Mouse (Mus musculus) C2C12 (cell line): Measurements from ENCODE around the gene Sh3kbp1. TPM values are rescaled to one million over a fixed set of nuclear protein-coding genes. Genes with fewer than 3 reads are reported as not detected.

Experiments
- H3K27me3 ChIP-seq: one replicate; pipeline ENCODE4 v1.6.1; 2011; ENCODE audit not compliant: control insufficient read depth, insufficient read depth, insufficient read length
- H3K36me3 ChIP-seq: one replicate; pipeline ENCODE4 v1.6.1; 2011; ENCODE audit not compliant: control insufficient read depth, insufficient read depth
- H3K4me3 ChIP-seq: one replicate; pipeline ENCODE4 v1.5.1; 2011; ENCODE audit warnings: mild to moderate bottlenecking, control low read depth; ENCODE audit not compliant: poor library complexity, insufficient read depth, severe bottlenecking
- H3K79me2 ChIP-seq: one replicate; pipeline ENCODE4 v1.6.1; 2011; ENCODE audit not compliant: control insufficient read depth, insufficient read depth
- H3K79me3 ChIP-seq: one replicate; pipeline ENCODE4 v1.6.1; 2011; ENCODE audit warnings: low read depth, control low read depth
- H3ac ChIP-seq: one replicate; pipeline ENCODE3; 2011; ENCODE audit warnings: low read depth; ENCODE audit not compliant: control insufficient read depth, insufficient read length
- CEBPB ChIP-seq: IDR thresholded peaks from one replicate; pipeline ENCODE4 v1.6.1; 2011; ENCODE audit warnings: low read depth, mild to moderate bottlenecking, control low read depth, moderate library complexity
- CTCF ChIP-seq: IDR thresholded peaks from one replicate; pipeline ENCODE4 v1.5.1; 2011; ENCODE audit not compliant: control insufficient read depth, insufficient read depth, insufficient read length
- FOSL1 ChIP-seq: IDR thresholded peaks from one replicate; pipeline ENCODE4 v1.8.0; 2011; ENCODE audit warnings: mild to moderate bottlenecking, low read length; ENCODE audit not compliant: poor library complexity, insufficient read depth, severe bottlenecking
- MAX ChIP-seq: IDR thresholded peaks from one replicate; pipeline ENCODE4 v1.6.1; 2011; ENCODE audit warnings: mild to moderate bottlenecking, control low read depth
- MYOD1 ChIP-seq: IDR thresholded peaks from one replicate; pipeline ENCODE4 v1.6.1; 2011; ENCODE audit warnings: low read depth; ENCODE audit not compliant: control insufficient read depth, insufficient read length
- MYOG ChIP-seq: IDR thresholded peaks from one replicate; pipeline ENCODE4 v1.6.1; 2011; ENCODE audit not compliant: control insufficient read depth, insufficient read length; ENCODE audit errors: extremely low read depth
- USF1 ChIP-seq: IDR thresholded peaks from one replicate; pipeline ENCODE4 v1.6.1; 2011; ENCODE audit warnings: low read depth, mild to moderate bottlenecking, control low read depth, moderate library complexity
- polyA plus RNA-seq: library from polyadenylated mRNA; unstranded; fragments of >200 nt; fragmentation: generic; extraction: Trizol; gene quantifications from one replicate; pipeline ENCODE4 v1.2.1, GENCODE M21; 2012; ENCODE audit warnings: missing spikeins

Gene Sh3kbp1
- polyA plus RNA-seq, 1 experiment: 46.2 TPM

DNA sequence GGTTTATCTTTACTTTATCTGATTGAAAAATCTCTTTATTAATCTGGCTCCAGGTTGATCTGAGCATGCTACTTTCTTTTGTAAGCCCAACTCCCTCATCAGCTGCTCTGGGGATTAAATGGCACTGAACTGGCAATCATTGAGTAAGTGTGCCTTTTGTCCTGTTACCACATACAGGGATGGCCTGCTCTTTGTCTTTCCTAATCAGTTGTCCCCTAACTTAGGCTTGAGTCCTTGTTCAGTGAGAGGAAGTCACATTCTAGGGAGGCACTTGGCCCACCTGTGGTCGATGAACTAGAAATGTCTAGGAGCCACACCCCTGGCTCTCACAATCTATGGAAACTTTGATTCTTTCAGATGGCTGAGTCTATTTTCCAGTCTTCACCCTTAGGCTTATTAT lies 58.4 kb downstream of the Sh3kbp1 start:
- H3ac ChIP-seq: no peak overlapping the region
- no peaks in the 10 kb centered on the region for H3K27me3 ChIP-seq
- peaks cover 3% of the 10 kb centered on the region for H3K79me2 ChIP-seq
- no peak overlapping the region for H3K4me3 ChIP-seq
- H3K36me3 ChIP-seq: no peaks in the 10 kb centered on the region
- TF ChIP-seq CEBPB (no peak), FOSL1 (no peak), MAX (no peak), CTCF (no peak), MYOG (no peak), MYOD1 (no peak), USF1 (no peak)
- peaks cover 2% of the 10 kb centered on the region for H3K79me3 ChIP-seq

- TF ChIP-seq MYOD1: no peak
- TF ChIP-seq USF1: no peak
- no peak for TF ChIP-seq CEBPB
- no peak for TF ChIP-seq MAX
- no peak for TF ChIP-seq FOSL1
- no peak for TF ChIP-seq CTCF
- TF ChIP-seq MYOG: no peak
- Histone ChIP-seq H3ac (no peak overlapping the region), H3K79me3 (no peaks in the 10 kb centered on the region), H3K79me2 (no peaks in the 10 kb centered on the region), H3K27me3 (no peaks in the 10 kb centered on the region), H3K4me3 (no peak overlapping the region), H3K36me3 (no peaks in the 10 kb centered on the region)
Observed at GRCm38 (mm10) chrX:159686850-159687249, 59.8 kb downstream of the Sh3kbp1 start.

DNA sequence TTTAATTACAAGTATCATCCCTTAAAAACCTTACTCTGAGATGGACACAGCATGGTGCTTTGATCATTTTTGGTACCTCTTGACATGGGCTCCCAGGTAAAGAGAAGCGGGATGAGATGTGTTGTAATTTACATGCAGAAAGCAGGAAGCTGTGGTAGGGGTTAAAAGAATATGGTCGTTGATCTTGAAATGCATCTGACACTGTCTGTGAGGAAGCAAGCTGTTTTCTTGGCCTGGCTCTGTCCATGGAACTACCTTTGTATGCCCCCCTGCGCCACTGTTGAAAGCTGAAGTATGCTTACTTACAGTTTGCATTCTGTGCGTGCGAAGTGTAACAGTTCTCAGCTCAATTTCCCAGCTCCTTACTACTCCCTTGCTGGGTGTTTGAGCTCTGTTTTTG lies 61.6 kb downstream of the Sh3kbp1 start:
- H3K79me2 ChIP-seq: no peaks in the 10 kb centered on the region
- no peak overlapping the region for H3ac ChIP-seq
- H3K36me3 ChIP-seq: no peaks in the 10 kb centered on the region
- no peak overlapping the region for H3K4me3 ChIP-seq
- H3K79me3 ChIP-seq: peaks cover 3% of the 10 kb centered on the region
- no peaks in the 10 kb centered on the region for H3K27me3 ChIP-seq
- TF ChIP-seq MYOD1: no peak
- TF ChIP-seq FOSL1: no peak
- no peak for TF ChIP-seq MYOG
- no peak for TF ChIP-seq USF1

DNA sequence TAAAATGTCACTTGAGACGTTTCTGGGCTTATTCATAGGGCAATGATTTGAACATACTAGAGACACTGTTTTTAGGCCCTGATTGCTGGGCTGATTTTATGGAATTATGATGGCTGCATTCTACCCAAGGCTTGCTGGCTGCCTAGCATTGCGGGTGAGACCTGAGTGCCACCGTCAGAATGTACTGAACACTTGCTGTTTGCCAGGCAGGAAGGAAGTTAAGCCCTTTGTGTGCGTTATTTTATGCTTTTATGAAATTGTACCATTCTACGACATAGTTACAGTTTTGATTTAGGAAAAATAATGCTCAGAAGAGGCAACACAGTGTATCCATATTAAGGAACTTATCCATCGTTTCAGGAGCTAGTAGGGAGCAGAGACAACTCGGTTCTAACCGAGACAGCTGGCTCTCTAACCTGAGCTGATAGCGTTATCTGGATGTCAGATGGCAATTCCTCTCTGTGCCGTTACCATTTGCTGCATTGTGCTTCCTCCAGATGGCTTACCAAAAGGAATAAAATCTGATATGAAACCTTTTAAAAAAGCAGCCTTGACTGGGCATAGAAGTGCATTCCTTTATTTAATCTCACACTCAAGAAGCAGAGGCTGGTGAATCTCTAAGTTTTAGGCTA lies 62.8 kb downstream of the Sh3kbp1 start:
- H3K4me3 ChIP-seq: no peak overlapping the region
- H3ac ChIP-seq: no peak overlapping the region
- H3K27me3 ChIP-seq: no peaks in the 10 kb centered on the region
- no peaks in the 10 kb centered on the region for H3K79me2 ChIP-seq
- peaks cover 3% of the 10 kb centered on the region for H3K79me3 ChIP-seq
- no peaks in the 10 kb centered on the region for H3K36me3 ChIP-seq
- TF ChIP-seq CTCF (no peak), CEBPB (no peak), MYOD1 (no peak), FOSL1 (no peak), MYOG (no peak), MAX (no peak), USF1 (no peak)

DNA sequence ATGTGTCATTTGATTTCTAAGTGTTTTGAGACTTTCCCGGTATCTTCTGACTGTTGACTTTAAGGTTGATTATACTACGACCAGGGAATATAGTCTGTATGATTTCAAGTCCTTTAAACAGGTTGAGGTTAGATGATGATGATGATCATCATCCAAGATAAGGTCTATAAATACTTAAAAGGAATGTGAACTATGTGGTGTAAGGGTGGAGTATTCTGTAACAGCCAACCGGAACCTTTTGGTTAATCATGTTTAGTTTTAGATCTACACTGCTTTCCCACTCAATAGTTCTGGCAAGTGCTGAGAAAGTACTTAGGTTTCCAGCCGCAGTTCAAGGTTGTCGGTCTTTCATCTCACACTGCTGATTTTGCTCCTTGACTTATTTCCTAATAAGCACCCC lies 66.1 kb downstream of the Sh3kbp1 start:
- H3K79me3 ChIP-seq: peaks cover 3% of the 10 kb centered on the region
- no peaks in the 10 kb centered on the region for H3K36me3 ChIP-seq
- no peak overlapping the region for H3ac ChIP-seq
- no peak overlapping the region for H3K4me3 ChIP-seq
- H3K79me2 ChIP-seq: no peaks in the 10 kb centered on the region
- TF ChIP-seq CEBPB (no peak), CTCF (no peak), USF1 (no peak), FOSL1 (no peak)
- H3K27me3 ChIP-seq: no peaks in the 10 kb centered on the region

DNA sequence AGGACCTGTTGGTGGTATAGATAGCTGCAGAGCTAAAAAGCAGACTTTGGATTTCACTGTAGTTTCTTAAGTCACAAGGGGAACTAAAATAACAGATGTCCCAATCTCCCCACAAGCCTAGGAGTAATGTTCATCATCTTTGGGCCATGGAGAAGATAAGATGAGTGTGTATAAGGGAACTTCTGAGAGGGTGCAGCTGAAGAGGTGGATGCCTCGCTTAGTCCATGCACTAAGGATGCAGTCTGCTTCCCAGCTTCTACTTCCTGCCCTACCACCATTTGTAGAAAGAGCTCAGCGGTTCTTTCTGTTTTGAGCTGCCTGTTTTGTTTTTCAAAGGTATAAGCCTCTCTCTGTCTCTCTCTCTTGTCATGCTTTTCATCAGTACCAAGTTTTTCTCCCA lies 69.5 kb downstream of the Sh3kbp1 start:
- no peak overlapping the region for H3ac ChIP-seq
- TF ChIP-seq CEBPB (no peak), MYOD1 (no peak), MAX (no peak), MYOG (no peak), FOSL1 (no peak), USF1 (no peak), CTCF (no peak)
- H3K79me3 ChIP-seq: peaks cover 5% of the 10 kb centered on the region
- no peaks in the 10 kb centered on the region for H3K36me3 ChIP-seq
- H3K79me2 ChIP-seq: no peaks in the 10 kb centered on the region
- H3K4me3 ChIP-seq: no peak overlapping the region
- no peaks in the 10 kb centered on the region for H3K27me3 ChIP-seq
